Mouse (Mus musculus) embryonic facial prominence, embryonic 14.5 days (tissue): ENCODE measurements around the gene Apln. TPM values are rescaled to one million over a fixed set of nuclear protein-coding genes. Genes with fewer than 3 reads are reported as not detected.

Experiments
- ATAC-seq: fragments of 200-750 bp; cut with Nextera tagmentation; 2 replicates; pipeline ENCODE4 v1.8.0; 2017; ENCODE audit warnings: low read depth, moderate number of reproducible peaks, moderate TSS enrichment
- DNase-seq: peaks from one replicate; pipeline ENCODE4 v3.0.0-alpha.2; 2015; ENCODE audit warnings: low spot score
- H3K27ac ChIP-seq: fragments of 300-500 bp; sonication (generic); replicated peaks from 2 replicates; pipeline ENCODE4 v1.5.1; 2014; ENCODE audit warnings: low read depth, mild to moderate bottlenecking, low read length, moderate library complexity
- H3K27me3 ChIP-seq: fragments of 300-500 bp; sonication (generic); replicated peaks from 2 replicates; pipeline ENCODE4 v1.6.1; 2014; ENCODE audit warnings: low read length; ENCODE audit not compliant: control insufficient read depth, insufficient read depth
- H3K36me3 ChIP-seq: fragments of 300-500 bp; sonication (generic); 2 replicates; pipeline ENCODE4 v1.6.1; 2014; ENCODE audit warnings: low read length, mixed read lengths; ENCODE audit not compliant: control insufficient read depth, insufficient read depth
- H3K4me1 ChIP-seq: fragments of 300-500 bp; sonication (generic); 2 replicates; pipeline ENCODE4 v1.6.1; 2014; ENCODE audit warnings: antibody characterized with exemption, low read length; ENCODE audit not compliant: control insufficient read depth, insufficient read depth
- H3K4me2 ChIP-seq: fragments of 300-500 bp; sonication (generic); 2 replicates; pipeline ENCODE4 v1.6.1; 2014; ENCODE audit warnings: low read depth, mild to moderate bottlenecking, low read length, moderate library complexity, mixed read lengths
- H3K4me3 ChIP-seq: fragments of 300-500 bp; sonication (generic); 2 replicates; pipeline ENCODE4 v1.5.1; 2014; ENCODE audit warnings: low read depth, mild to moderate bottlenecking, low read length
- H3K9ac ChIP-seq: fragments of 300-500 bp; sonication (generic); 2 replicates; pipeline ENCODE4 v1.6.1; 2014; ENCODE audit warnings: low read depth, mild to moderate bottlenecking, low read length, moderate library complexity, mixed read lengths
- H3K9me3 ChIP-seq: fragments of 300-500 bp; sonication (generic); 2 replicates; pipeline ENCODE4 v1.6.1; 2016; ENCODE audit warnings: low read length; ENCODE audit not compliant: control insufficient read depth
- WGBS: fragments of 180-500 bp; shearing (Covaris S2); extraction: QIAGEN DNeasy Blood & Tissue Kit; methylation state at CpG from one replicate; pipeline ENCODE4 v1.1.7; 2014; 5-methylcytosine and 5-hydroxymethylcytosine counted together
- polyA plus RNA-seq: library from polyadenylated mRNA; unstranded; fragments of >200 nt; fragmentation: Nextera tagmentation; extraction: Ambion mirVana; gene quantifications from 2 replicates; pipeline ENCODE4 v1.2.1, GENCODE M21; 2014

Gene Apln
- polyA plus RNA-seq, 1 experiment from 2014 or later = 10.6 TPM

- DNase-seq (no peak), ATAC-seq (no peak)
- Histone ChIP-seq H3K4me2 (no peak overlapping the region), H3K36me3 (no peaks in the 10 kb centered on the region), H3K4me1 (no peaks in the 10 kb centered on the region), H3K4me3 (no peak overlapping the region), H3K9me3 (no peaks in the 10 kb centered on the region), H3K9ac (no peak overlapping the region), H3K27me3 (no peaks in the 10 kb centered on the region), H3K27ac (no peak overlapping the region)
- WGBS = 62% methylated on average over 7 of the region's 7 CpGs
These were observed 33.5 kb downstream of the Apln start for GRCm38 (mm10) chrX:48001151-48001550.

- ATAC-seq (no peak), DNase-seq (no peak)
- H3K27ac ChIP-seq = no peak overlapping the region
- H3K4me2 ChIP-seq = no peak overlapping the region
- no peaks in the 10 kb centered on the region for H3K4me1 ChIP-seq
- 78% methylated on average over 8 of the region's 8 CpGs for WGBS
- H3K4me3 ChIP-seq = no peak overlapping the region
- no peaks in the 10 kb centered on the region for H3K36me3 ChIP-seq
- H3K9ac ChIP-seq = no peak overlapping the region
- no peaks in the 10 kb centered on the region for H3K27me3 ChIP-seq
- H3K9me3 ChIP-seq = no peaks in the 10 kb centered on the region
These were observed 36.2 kb downstream of the Apln start for GRCm38 (mm10) chrX:47998412-47998811.

GRCm38 (mm10) chrX:47992606-47993005 lies 42.0 kb downstream of the Apln start:
- no peaks in the 10 kb centered on the region for H3K9me3 ChIP-seq
- DNase-seq (peak; percentile 68), ATAC-seq (no peak)
- 22% methylated on average over 8 of the region's 8 CpGs for WGBS
- no peaks in the 10 kb centered on the region for H3K36me3 ChIP-seq
- H3K4me1 ChIP-seq = no peaks in the 10 kb centered on the region
- no peak overlapping the region for H3K9ac ChIP-seq
- no peaks in the 10 kb centered on the region for H3K27me3 ChIP-seq
- no peak overlapping the region for H3K27ac ChIP-seq
- H3K4me2 ChIP-seq = peak overlapping the region; percentile 13
- no peak overlapping the region for H3K4me3 ChIP-seq

GRCm38 (mm10) chrX:47988024-47988423 lies 46.6 kb downstream of the Apln start:
- H3K4me3 ChIP-seq = no peak overlapping the region
- peak; percentile 63 for ATAC-seq

GRCm38 (mm10) chrX:47985000-47985619 lies 49.5 kb downstream of the Apln start:
- H3K9me3 ChIP-seq = no peaks in the 10 kb centered on the region
- 21% methylated on average over 19 of the region's 19 CpGs for WGBS
- no peaks in the 10 kb centered on the region for H3K4me1 ChIP-seq
- no peak overlapping the region for H3K27ac ChIP-seq
- no peaks in the 10 kb centered on the region for H3K36me3 ChIP-seq
- H3K4me3 ChIP-seq = peak overlapping the region; percentile 21
- ATAC-seq (no peak), DNase-seq (peak; percentile 59)
- H3K4me2 ChIP-seq = peak overlapping the region; percentile 41
- no peaks in the 10 kb centered on the region for H3K27me3 ChIP-seq
- H3K9ac ChIP-seq = no peak overlapping the region

More at GRCm38 (mm10) chrX:47988024-47988423, 46.6 kb downstream of the Apln start:
- WGBS = 50% methylated on average over 8 of the region's 8 CpGs
- H3K9ac ChIP-seq = no peak overlapping the region
- no peaks in the 10 kb centered on the region for H3K9me3 ChIP-seq
- H3K27ac ChIP-seq = no peak overlapping the region
- peak; percentile 45 for DNase-seq
- H3K36me3 ChIP-seq = no peaks in the 10 kb centered on the region
- H3K27me3 ChIP-seq = no peaks in the 10 kb centered on the region
- H3K4me1 ChIP-seq = no peaks in the 10 kb centered on the region
- no peak overlapping the region for H3K4me2 ChIP-seq

- Histone ChIP-seq H3K9me3 (no peaks in the 10 kb centered on the region), H3K9ac (no peak overlapping the region), H3K36me3 (no peaks in the 10 kb centered on the region), H3K4me3 (no peak overlapping the region), H3K4me1 (no peaks in the 10 kb centered on the region), H3K4me2 (no peak overlapping the region), H3K27ac (no peak overlapping the region), H3K27me3 (no peaks in the 10 kb centered on the region)
- DNase-seq = no peak
- no peak for ATAC-seq
- 87% methylated on average over 5 of the region's 5 CpGs for WGBS
These were observed 57.6 kb downstream of the Apln start for GRCm38 (mm10) chrX:47977078-47977477.

GRCm38 (mm10) chrX:47976551-47976950 lies 58.1 kb downstream of the Apln start:
- WGBS = 66% methylated on average over 4 of the region's 4 CpGs
- ATAC-seq = no peak

More at GRCm38 (mm10) chrX:47976551-47976950, 58.1 kb downstream of the Apln start:
- no peaks in the 10 kb centered on the region for H3K4me1 ChIP-seq
- H3K36me3 ChIP-seq = no peaks in the 10 kb centered on the region
- H3K4me3 ChIP-seq = no peak overlapping the region
- H3K4me2 ChIP-seq = no peak overlapping the region
- H3K27me3 ChIP-seq = no peaks in the 10 kb centered on the region
- no peak overlapping the region for H3K9ac ChIP-seq
- no peaks in the 10 kb centered on the region for H3K9me3 ChIP-seq
- no peak overlapping the region for H3K27ac ChIP-seq
- DNase-seq = no peak

Other genes starting within 250 kb of the Apln start
- 30.1 and 33.8 TPM in 2 replicates for gene Smarca1, start 141.9 kb downstream of the Apln start, polyA plus RNA-seq
- 19.6 and 21.3 TPM in 2 replicates for gene Ocrl, start 122.5 kb downstream of the Apln start, polyA plus RNA-seq
- 4.6 and 5.8 TPM in 2 replicates for gene Xpnpep2, start 73.9 kb upstream of the Apln start, polyA plus RNA-seq
- 4.6 and 4.8 TPM in 2 replicates for gene Sash3, start 111.6 kb upstream of the Apln start, polyA plus RNA-seq
- gene Zdhhc9, start 174.0 kb upstream of the Apln start, polyA plus RNA-seq = 6.6 and 7.1 TPM in 2 replicates
- gene Utp14a, start 222.0 kb upstream of the Apln start, polyA plus RNA-seq = 17.2 and 17.4 TPM in 2 replicates